ENCODE assay signal across 23 mouse cellular contexts in the genomic region with DNA sequence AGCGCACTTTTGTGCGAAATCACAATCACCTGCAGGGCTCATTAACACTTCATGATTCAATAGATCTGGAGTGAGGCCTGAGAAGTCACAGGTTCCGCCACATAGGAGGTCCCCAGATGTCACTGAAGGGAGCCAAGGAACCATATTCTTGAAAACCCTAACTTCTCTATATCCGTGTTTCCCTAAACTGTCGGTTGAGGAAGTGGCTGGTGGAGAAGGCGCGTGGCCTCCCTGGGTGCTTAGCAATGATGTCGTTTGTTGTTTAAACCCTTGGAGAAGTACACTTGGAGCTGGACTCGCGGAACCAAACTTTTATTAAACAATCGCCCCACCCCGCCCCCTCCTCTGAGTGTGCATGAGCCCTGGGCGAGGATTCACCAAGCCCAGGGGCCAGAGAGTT. TPM values are rescaled to one million over a fixed set of nuclear protein-coding genes. Genes with fewer than 3 reads are reported as not detected.
"Had no signal": no experiment of that assay in that cellular context is flagged by ENCODE, and none has a peak within 500 bp of the region (broad histone marks: within the 10 kb centered on the region; RNA-seq: fewer than 3 reads in every experiment).

No protein-coding gene starts in this region.

- H3K4me3 ChIP-seq: kidney, embryonic 15.5 days; limb, embryonic 12.5 days; limb, embryonic 15.5 days; lung, embryonic 15.5 days had no signal

- H3K4me2 ChIP-seq: kidney, embryonic 15.5 days; limb, embryonic 12.5 days; limb, embryonic 15.5 days; liver, embryonic 11.5 days; lung, embryonic 15.5 days; midbrain, embryonic 11.5 days had no signal

- H3K27ac ChIP-seq: kidney, embryonic 15.5 days; limb, embryonic 12.5 days; limb, embryonic 15.5 days; liver, embryonic 14.5 days; lung, embryonic 15.5 days; macrophage; stomach, postnatal 0 days had no signal

- H3K27me3 ChIP-seq: kidney, embryonic 15.5 days; limb, embryonic 15.5 days had no signal

- DNase-seq: kidney, adult 11 months; kidney, adult 8-10 months; kidney, postnatal 10 days; kidney, postnatal 36 days; left cerebral cortex, postnatal 4 days; liver, postnatal 0 days; midbrain, embryonic 14.5 days; thymus, adult 2 months; thymus, postnatal 14 days; thymus, postnatal 4 days had no signal

- H3K4me1 ChIP-seq: kidney, embryonic 15.5 days; limb, embryonic 12.5 days; limb, embryonic 15.5 days; lung, embryonic 15.5 days had no signal

- H3K9ac ChIP-seq: kidney, embryonic 15.5 days; limb, embryonic 12.5 days; limb, embryonic 15.5 days; liver, embryonic 14.5 days; liver, postnatal 0 days; lung, embryonic 15.5 days had no signal

- H3K36me3 ChIP-seq: lung, embryonic 15.5 days had no signal

- H3K9me3 ChIP-seq: kidney, embryonic 15.5 days; limb, embryonic 12.5 days; limb, embryonic 15.5 days; lung, embryonic 15.5 days had no signal

- ATAC-seq: liver, postnatal 0 days had no signal

RNA-seq across cellular contexts. Expression of a gene that starts 26.1 kb away (rescaled TPM):
- total RNA-seq: layer of hippocampus, postnatal 14 days; megakaryocyte-erythroid progenitor cell, adult 5-6 weeks had no signal
- polyA plus RNA-seq: kidney, embryonic 15.5 days; limb, embryonic 12.5 days; limb, embryonic 15.5 days; liver, embryonic 11.5 days; liver, embryonic 14.5 days; liver, postnatal 0 days; lung, embryonic 15.5 days; macrophage; small intestine, adult 2 months; stomach, embryonic 14.5 days; stomach, postnatal 0 days; thymus, adult 2 months had no signal
